Mouse (Mus musculus) heart, embryonic 15.5 days (tissue): ENCODE results near the gene Mycbp. TPM values are rescaled to one million over a fixed set of nuclear protein-coding genes. Genes with fewer than 3 reads are reported as not detected.
A peak's percentile ranks its signal among the peaks of the same experiment; 100 is the strongest.
"Not testable (repeated sequence)": the region's sequence is repeated elsewhere in the genome, so short reads cannot be mapped to it uniquely, and the experiment has no call there.

Source experiments
- ATAC-seq: fragments of 200-750 bp; cut with Nextera tagmentation; replicated peaks from 2 replicates; pipeline ENCODE4 v1.8.0; 2017; ENCODE audit warnings: low read depth, moderate TSS enrichment; ENCODE audit not compliant: insufficient number of reproducible peaks, insufficient read depth, low FRiP score
- H3K27ac ChIP-seq: fragments of 300-500 bp; sonication (generic); 2 replicates; pipeline ENCODE4 v1.5.1; 2015; ENCODE audit warnings: mild to moderate bottlenecking, inconsistent platforms
- H3K27me3 ChIP-seq: fragments of 300-500 bp; sonication (generic); 2 replicates; pipeline ENCODE4 v1.6.1; 2015; ENCODE audit warnings: inconsistent platforms
- H3K36me3 ChIP-seq: fragments of 300-500 bp; sonication (generic); 2 replicates; pipeline ENCODE4 v1.6.1; 2015; ENCODE audit warnings: mild to moderate bottlenecking, inconsistent platforms
- H3K4me1 ChIP-seq: fragments of 300-500 bp; sonication (generic); replicated peaks from 2 replicates; pipeline ENCODE4 v1.6.1; 2015; ENCODE audit warnings: inconsistent platforms
- H3K4me2 ChIP-seq: fragments of 300-500 bp; sonication (generic); 2 replicates; pipeline ENCODE4 v1.6.1; 2015; ENCODE audit warnings: inconsistent platforms, mild to moderate bottlenecking, moderate library complexity
- H3K4me3 ChIP-seq: fragments of 300-500 bp; sonication (generic); 2 replicates; pipeline ENCODE4 v1.5.1; 2015; ENCODE audit warnings: mild to moderate bottlenecking, inconsistent platforms
- H3K9ac ChIP-seq: fragments of 300-500 bp; sonication (generic); 2 replicates; pipeline ENCODE4 v1.6.1; 2015; ENCODE audit warnings: mild to moderate bottlenecking, inconsistent platforms
- H3K9me3 ChIP-seq: fragments of 300-500 bp; sonication (generic); replicated peaks from 2 replicates; pipeline ENCODE4 v1.6.1; 2016; ENCODE audit warnings: inconsistent platforms
- WGBS: fragments of 180-500 bp; shearing (Covaris S2); methylation state at CpG from one replicate; pipeline ENCODE4 v1.1.7; 2015; ENCODE audit warnings: mixed read lengths; 5-methylcytosine and 5-hydroxymethylcytosine counted together
- polyA plus RNA-seq: library from polyadenylated mRNA; unstranded; fragments of >200 nt; fragmentation: Nextera tagmentation; extraction: Ambion mirVana; gene quantifications from 2 replicates; pipeline ENCODE4 v1.2.1, GENCODE M21; 2015

Gene Mycbp
- polyA plus RNA-seq, 1 experiment from 2014 or later = 60.1 TPM

GRCm38 (mm10) chr4:123940878-123941277 lies 36.2 kb downstream of the Mycbp start:
- peaks cover 14% of the 10 kb centered on the region for H3K36me3 ChIP-seq
- not testable (repeated sequence) for H3K27ac ChIP-seq, H3K4me2 ChIP-seq, H3K4me1 ChIP-seq, H3K27me3 ChIP-seq, ATAC-seq, H3K9ac ChIP-seq, H3K4me3 ChIP-seq, H3K9me3 ChIP-seq
- WGBS = 66% methylated on average over 7 of the region's 7 CpGs

DNA sequence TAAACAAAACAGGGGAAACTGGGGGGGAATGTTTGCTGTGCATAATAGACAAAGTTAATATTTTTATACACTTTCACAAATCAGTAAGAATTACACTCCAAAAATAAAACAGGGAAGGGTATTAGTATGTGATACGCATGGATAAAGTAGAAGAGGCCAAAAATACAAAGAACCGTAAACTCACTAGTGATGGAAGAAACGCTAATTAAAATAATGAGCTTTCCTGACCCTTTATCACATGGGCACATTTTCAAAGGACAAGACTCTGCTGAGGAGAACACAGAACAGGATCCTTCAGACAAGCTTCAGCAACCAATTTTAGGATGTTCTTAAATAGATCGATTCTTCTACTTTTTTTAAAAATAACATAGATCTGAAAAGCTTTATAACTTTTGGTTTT lies 42.1 kb downstream of the Mycbp start:
- Histone ChIP-seq H3K27me3 (no peaks in the 10 kb centered on the region; the same call in 1 of the 2 replicates), H3K36me3 (no peaks in the 10 kb centered on the region), H3K4me1 (no peaks in the 10 kb centered on the region), H3K9ac (no peak overlapping the region), H3K4me3 (no peak overlapping the region), H3K4me2 (no peak overlapping the region), H3K9me3 (no peaks in the 10 kb centered on the region), H3K27ac (no peak overlapping the region)
- WGBS = 80% methylated on average over 4 of the region's 4 CpGs
- ATAC-seq = no peak

- 42% methylated on average over 5 of the region's 5 CpGs for WGBS
- H3K9me3 ChIP-seq = no peaks in the 10 kb centered on the region
Measured at GRCm38 (mm10) chr4:123947149-123947548, 42.5 kb downstream of the Mycbp start.

DNA sequence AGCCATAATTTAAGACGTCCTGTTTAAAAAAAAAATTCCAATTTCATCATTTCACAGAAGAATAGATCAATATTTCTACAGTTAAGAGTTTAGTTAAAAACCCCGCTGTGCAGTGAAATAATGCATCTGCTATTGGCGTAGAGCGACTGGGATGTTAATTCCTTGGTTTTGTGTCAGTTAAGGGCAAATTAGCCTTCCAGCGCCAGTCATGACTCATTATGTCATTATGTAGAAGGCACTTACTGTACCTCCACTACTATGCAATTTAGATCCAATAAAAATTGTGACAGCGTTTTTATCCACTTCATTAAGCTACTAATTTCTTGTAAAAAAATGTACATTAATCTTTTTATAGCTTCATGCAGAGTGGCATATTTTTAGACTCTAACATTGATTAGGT lies 44.3 kb downstream of the Mycbp start:
- H3K36me3 ChIP-seq = no peaks in the 10 kb centered on the region
- no peak overlapping the region for H3K27ac ChIP-seq
- no peak overlapping the region for H3K4me3 ChIP-seq
- WGBS = 85% methylated on average over 6 of the region's 6 CpGs
- H3K9me3 ChIP-seq = no peaks in the 10 kb centered on the region
- ATAC-seq = no peak
- no peaks in the 10 kb centered on the region; the same call in 1 of the 2 replicates for H3K27me3 ChIP-seq
- H3K4me2 ChIP-seq = no peak overlapping the region
- H3K9ac ChIP-seq = no peak overlapping the region
- no peaks in the 10 kb centered on the region for H3K4me1 ChIP-seq

More at GRCm38 (mm10) chr4:123947149-123947548, 42.5 kb downstream of the Mycbp start:
- Histone ChIP-seq H3K27me3 (no peaks in the 10 kb centered on the region; the same call in 1 of the 2 replicates), H3K4me3 (no peak overlapping the region), H3K36me3 (no peaks in the 10 kb centered on the region), H3K9ac (no peak overlapping the region), H3K4me1 (no peaks in the 10 kb centered on the region), H3K4me2 (no peak overlapping the region), H3K27ac (no peak overlapping the region)
- ATAC-seq = no peak

- Histone ChIP-seq H3K36me3 (no peaks in the 10 kb centered on the region), H3K9ac (no peak overlapping the region), H3K4me2 (no peak overlapping the region), H3K4me3 (no peak overlapping the region), H3K27ac (no peak overlapping the region), H3K27me3 (no peaks in the 10 kb centered on the region; the same call in 1 of the 2 replicates), H3K4me1 (no peaks in the 10 kb centered on the region), H3K9me3 (no peaks in the 10 kb centered on the region)
- WGBS = 75% methylated on average over 10 of the region's 10 CpGs
- ATAC-seq = no peak
Measured at GRCm38 (mm10) chr4:123949649-123950048, 45.0 kb downstream of the Mycbp start.

DNA sequence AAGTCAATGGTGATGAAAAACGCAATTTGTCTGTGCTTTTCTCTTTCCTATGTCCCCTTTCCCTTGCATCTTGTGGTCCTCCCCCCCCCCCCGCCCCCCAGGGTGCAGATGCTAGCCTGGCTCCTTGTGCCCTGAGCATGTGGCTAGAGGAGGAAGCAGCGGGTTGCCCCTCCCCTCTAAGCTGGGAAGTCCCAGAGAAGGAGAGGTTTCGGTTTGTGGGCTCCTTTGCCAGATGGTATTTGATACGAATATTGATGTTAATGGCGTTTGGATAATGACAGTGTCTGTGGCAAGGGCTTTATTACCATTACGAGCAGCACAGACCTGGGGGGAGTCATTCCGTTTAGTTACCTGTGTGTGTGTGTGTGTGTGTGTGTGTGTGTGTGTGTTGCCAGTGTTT lies 47.4 kb downstream of the Mycbp start:
- no peaks in the 10 kb centered on the region for H3K9me3 ChIP-seq
- H3K4me2 ChIP-seq = no peak overlapping the region
- H3K27me3 ChIP-seq = peaks cover 13% of the 10 kb centered on the region
- no peaks in the 10 kb centered on the region for H3K36me3 ChIP-seq
- no peak overlapping the region for H3K4me3 ChIP-seq
- H3K27ac ChIP-seq = no peak overlapping the region
- 48% methylated on average over 8 of the region's 8 CpGs for WGBS
- H3K9ac ChIP-seq = no peak overlapping the region
- peaks cover 8% of the 10 kb centered on the region for H3K4me1 ChIP-seq
- ATAC-seq = no peak

DNA sequence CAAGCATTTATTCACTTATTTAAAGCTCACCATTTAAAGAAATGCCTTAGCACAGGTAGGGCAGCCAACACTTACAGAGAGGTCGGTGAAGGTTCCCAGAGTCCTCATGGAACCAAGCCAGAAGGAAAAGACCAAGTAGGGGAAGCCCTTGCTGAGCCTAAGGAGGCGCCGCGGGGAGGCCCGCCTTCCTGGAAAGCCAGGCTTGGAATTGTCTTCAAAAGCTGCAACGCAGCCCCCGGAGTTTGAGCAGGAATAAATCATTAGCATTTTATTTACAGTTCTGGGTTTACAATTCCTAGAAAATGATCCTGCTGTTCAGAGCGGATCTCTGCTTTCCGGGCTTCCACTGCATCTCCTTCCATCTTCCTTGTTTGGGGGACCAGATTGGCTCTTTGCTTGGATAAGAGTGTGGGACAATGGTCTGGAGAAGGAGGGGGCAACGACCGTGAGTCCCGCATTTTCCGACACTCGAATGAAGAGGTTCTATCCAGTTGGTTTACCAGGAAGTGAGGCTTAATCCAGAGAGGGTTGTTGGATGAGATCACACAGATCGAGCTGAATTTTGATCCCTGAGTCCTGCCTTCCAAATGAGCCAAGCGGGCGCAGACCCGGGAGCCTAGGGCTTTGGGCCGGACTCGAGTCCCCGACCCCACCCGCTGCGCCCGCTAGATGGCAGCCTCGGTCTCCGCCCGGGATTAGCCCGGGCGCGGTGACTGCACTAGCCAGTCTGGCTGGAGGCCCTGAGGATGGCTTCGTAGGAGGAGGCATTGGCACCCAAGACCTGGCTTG lies 52.3 kb downstream of the Mycbp start:
- Histone ChIP-seq H3K9ac (peak overlapping the region; percentile 35; the same call in 1 of the 2 replicates), H3K27ac (no peak overlapping the region), H3K4me2 (peak overlapping the region; percentile 59), H3K4me3 (peak overlapping the region; percentile 32), H3K27me3 (peaks cover 23% of the 10 kb centered on the region), H3K36me3 (no peaks in the 10 kb centered on the region), H3K4me1 (peaks cover 15% of the 10 kb centered on the region), H3K9me3 (no peaks in the 10 kb centered on the region)
- WGBS = 4% methylated on average over 31 of the region's 31 CpGs
- no peak for ATAC-seq

DNA sequence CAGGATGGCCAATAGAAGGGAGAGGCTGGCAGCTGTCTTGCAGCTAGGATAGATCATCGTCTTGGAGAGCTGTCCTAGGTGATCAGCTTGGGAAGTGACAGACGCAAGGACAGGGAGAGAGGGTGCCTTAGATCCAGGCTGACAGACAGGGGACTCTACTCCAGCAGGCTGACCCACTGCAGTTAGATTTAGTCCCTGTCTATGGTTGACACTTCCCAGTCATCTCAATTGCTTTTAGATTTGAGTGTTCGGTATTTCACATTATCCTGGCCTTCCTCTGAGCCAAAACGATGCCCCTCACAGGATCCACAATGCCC lies 52.8 kb downstream of the Mycbp start:
- H3K4me3 ChIP-seq = peak overlapping the region; percentile 32
- no peak for ATAC-seq

DNA sequence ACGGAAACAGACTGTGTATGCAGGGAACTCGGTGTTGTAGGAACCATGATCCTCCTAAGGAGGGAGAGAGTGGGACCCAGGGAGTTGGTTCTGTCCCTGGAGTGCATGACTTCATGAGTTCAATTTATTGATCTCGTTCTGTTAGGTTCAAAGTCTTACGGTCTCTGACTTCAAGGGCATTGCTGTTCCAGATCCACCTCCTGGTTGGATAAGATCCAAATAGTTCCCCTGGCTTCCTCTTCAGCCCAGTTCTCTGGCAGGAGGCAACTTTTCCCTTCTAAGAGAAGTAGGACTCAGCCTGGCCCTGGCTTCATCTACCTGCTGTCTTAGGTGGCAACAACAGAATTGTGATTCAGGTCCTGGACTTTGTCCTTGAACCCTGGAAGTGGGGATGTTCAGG lies 53.3 kb downstream of the Mycbp start:
- Histone ChIP-seq H3K27ac (no peak overlapping the region), H3K4me2 (no peak overlapping the region), H3K4me1 (peaks cover 15% of the 10 kb centered on the region), H3K36me3 (no peaks in the 10 kb centered on the region), H3K27me3 (peaks cover 26% of the 10 kb centered on the region), H3K9me3 (no peaks in the 10 kb centered on the region), H3K9ac (no peak overlapping the region), H3K4me3 (no peak overlapping the region)
- no peak for ATAC-seq
- 52% methylated on average over 4 of the region's 4 CpGs for WGBS

More for the DNA sequence above, 52.8 kb downstream of the Mycbp start:
- no peak overlapping the region for H3K27ac ChIP-seq
- H3K9ac ChIP-seq = no peak overlapping the region
- H3K9me3 ChIP-seq = no peaks in the 10 kb centered on the region
- H3K4me2 ChIP-seq = peak overlapping the region; percentile 59
- H3K36me3 ChIP-seq = no peaks in the 10 kb centered on the region
- peaks cover 15% of the 10 kb centered on the region for H3K4me1 ChIP-seq
- WGBS = 56% methylated on average over 4 of the region's 4 CpGs
- H3K27me3 ChIP-seq = peaks cover 26% of the 10 kb centered on the region

GRCm38 (mm10) chr4:123960955-123961354 lies 56.3 kb downstream of the Mycbp start:
- no peaks in the 10 kb centered on the region for H3K9me3 ChIP-seq
- peaks cover 15% of the 10 kb centered on the region for H3K4me1 ChIP-seq
- H3K27me3 ChIP-seq = peaks cover 23% of the 10 kb centered on the region
- 0 out of 2 replicates have a peak overlapping the region, but pooled peaks have one; percentile 18 for H3K4me2 ChIP-seq
- WGBS = 33% methylated on average over 4 of the region's 4 CpGs
- no peaks in the 10 kb centered on the region for H3K36me3 ChIP-seq
- no peak overlapping the region for H3K27ac ChIP-seq
- H3K4me3 ChIP-seq = no peak overlapping the region
- ATAC-seq = no peak
- no peak overlapping the region for H3K9ac ChIP-seq
